ENCODE assay signal across 9 mouse cellular contexts in the genomic region with DNA sequence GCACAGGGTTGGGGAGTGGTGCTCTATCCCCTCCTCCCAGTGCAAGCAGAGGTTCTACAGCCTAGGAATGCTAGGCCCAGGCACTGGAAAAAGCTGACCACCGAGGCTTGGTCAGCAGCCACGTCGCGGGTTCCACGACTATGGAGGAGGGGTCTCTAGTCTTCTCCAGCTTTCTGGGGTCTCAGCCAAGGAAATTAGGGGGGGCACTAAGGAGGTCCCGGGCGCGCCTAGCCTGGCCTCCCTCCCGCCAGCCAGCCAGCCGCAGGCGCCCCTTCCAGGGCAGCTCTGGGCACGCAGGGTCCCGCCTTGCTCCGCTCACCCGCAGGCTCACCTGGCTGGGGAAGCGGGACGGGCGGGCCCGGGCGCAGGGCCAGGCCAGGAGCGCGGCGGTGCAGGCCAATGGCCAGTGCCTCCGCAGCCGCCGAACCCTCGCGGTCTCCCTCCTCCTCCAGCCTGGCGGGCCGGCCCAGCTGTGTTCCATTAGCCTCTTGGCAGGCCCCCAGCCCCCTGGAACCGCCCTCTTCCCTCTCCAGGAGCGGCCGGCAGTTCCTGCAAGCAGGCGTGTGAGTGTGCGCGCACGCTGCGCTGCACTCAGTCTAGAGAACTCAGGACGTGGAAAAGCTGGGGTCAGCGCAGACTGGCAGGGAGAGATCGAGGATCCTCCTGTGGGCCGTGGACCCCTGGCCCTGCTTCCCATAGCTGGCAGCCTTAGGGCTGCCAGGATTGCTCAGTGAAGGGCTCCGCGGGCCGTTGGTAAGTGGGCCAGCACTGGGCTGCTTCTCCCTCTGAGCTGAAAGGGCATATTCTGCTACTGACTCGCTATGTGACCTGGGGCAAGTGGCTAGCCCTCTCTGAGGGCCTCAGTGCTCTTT. TPM values are rescaled to one million over a fixed set of nuclear protein-coding genes. Genes with fewer than 3 reads are reported as not detected.
A peak's percentile ranks its signal among the peaks of the same experiment; 100 is the strongest.
DNase-seq lines count a peak whose midpoint lies in the region; ATAC-seq and TF ChIP-seq lines count a peak whose summit lies in the region.
"Had no signal": no experiment of that assay in that cellular context is flagged by ENCODE, and none has a peak within 500 bp of the region (broad histone marks: within the 10 kb centered on the region; RNA-seq: fewer than 3 reads in every experiment).

A gene (plus strand): TSS at position 510 of the 872 bp plus-strand sequence.

- H3K36me3 ChIP-seq in midbrain, embryonic 10.5 days, result no peaks in the 10 kb centered on the region
- no peaks in the 10 kb centered on the region for H3K36me3 ChIP-seq in small intestine, adult 2 months (ENCODE audit: control insufficient read depth, insufficient read depth, low read length)

- peak; percentile 94 for DNase-seq in adrenal gland, postnatal 14 days
- peak; percentile 83 for DNase-seq in embryo, embryonic 9.5 days (ENCODE audit: extremely low spot score)
- DNase-seq in gastrocnemius, postnatal 4 days (ENCODE audit: low spot score in 2 of 2), result peak; percentile 98 to 99
- DNase-seq in induced T-regulatory cell, adult 2 months (ENCODE audit: low read depth), result peak; percentile 15
- peak; percentile 59 to 73 for DNase-seq in left cerebral cortex, postnatal 25 days (ENCODE audit: low spot score in 2 of 2)
- DNase-seq in midbrain, embryonic 10.5 days (ENCODE audit: low spot score), result peak; percentile 73

- peaks cover 22% of the 10 kb centered on the region for H3K4me1 ChIP-seq in midbrain, embryonic 10.5 days
- peaks cover 17% of the 10 kb centered on the region for H3K4me1 ChIP-seq in small intestine, adult 2 months (ENCODE audit: control insufficient read depth, insufficient read depth, insufficient read length, low read length)

- intact Hi-C loops in left cerebral cortex, postnatal 25 days (cut with DNase I), result no loop called here

- peak within 1 kb of the TSS; percentile 59 for H3K4me3 ChIP-seq in midbrain, embryonic 10.5 days
- peak within 1 kb of the TSS; percentile 64 for H3K4me3 ChIP-seq in small intestine, adult 2 months (ENCODE audit: low read depth, low read length)
- H3K4me3 ChIP-seq: erythroblast, embryonic 14.5 days had no signal

- no peak; the same call in 1 of the 2 replicates for TF ChIP-seq POLR2A in small intestine, adult 2 months (IDR thresholded peaks at IDR 0.05; ENCODE audit: low read depth, low read length)

- no peaks in the 10 kb centered on the region for H3K9me3 ChIP-seq in midbrain, embryonic 10.5 days (replicated peaks)

- TF ChIP-seq CTCF in small intestine, adult 2 months (IDR thresholded peaks at IDR 0.05; ENCODE audit: extremely low read depth, insufficient read length, insufficient replicate concordance, low read depth, low read length), result no peak

- H3K27me3 ChIP-seq in midbrain, embryonic 10.5 days (ENCODE audit: low read depth, poor library complexity, severe bottlenecking), result peaks cover 60% of the 10 kb centered on the region
- no peaks in the 10 kb centered on the region for H3K27me3 ChIP-seq in small intestine, adult 2 months (ENCODE audit: control insufficient read depth, insufficient read depth, low read length)

- H3K27ac ChIP-seq in midbrain, embryonic 10.5 days (replicated peaks), result peak within 1 kb of the TSS; percentile 81
- H3K27ac ChIP-seq in small intestine, adult 2 months (ENCODE audit: insufficient read depth, low read depth, low read length), result peak within 1 kb of the TSS; percentile 60

- ATAC-seq in activated CD4-positive, CD25-positive, alpha-beta regulatory T cell, adult 4 months, result no peak

- 3% methylated on average over 46 of the region's 46 CpGs for WGBS in midbrain, embryonic 10.5 days
- 7% methylated on average over 45 of the region's 46 CpGs for WGBS in small intestine, adult 2 months

RNA-seq across cellular contexts. Expression of the gene that starts here (rescaled TPM):
- 20.0 and 21.3 TPM in 2 replicates for total RNA-seq in adrenal gland, postnatal 14 days (2021)
- 100 to 1,000 TPM; 125 to 153 TPM for total RNA-seq in gastrocnemius, postnatal 4 days (2021)
- total RNA-seq in left cerebral cortex, postnatal 25 days (2021), result 10 to 100 TPM; 15.1 to 15.7 TPM
- 3.8 and 5.8 TPM in 2 replicates for polyA plus RNA-seq in midbrain, embryonic 10.5 days (2016; fragmentation: Nextera tagmentation; extraction: Ambion mirVana)
- polyA plus RNA-seq in small intestine, adult 2 months (2012; rRNA removed), result 6.9 and 8.2 TPM in 2 replicates
- polyA plus RNA-seq in activated CD4-positive, CD25-positive, alpha-beta regulatory T cell, adult 4 months (2017; shearing (Covaris generic)), result not detected
- polyA plus RNA-seq: erythroblast, embryonic 14.5 days had no signal

Comparison
In these comparisons a context has a peak if more than half of its experiments do, and no peak if none do; other contexts are left out.
1. DNase-seq: peak in every context shown above with its lines; median percentile 98 in gastrocnemius, postnatal 4 days; 94 in adrenal gland, postnatal 14 days; 83 in embryo, embryonic 9.5 days; 73 in midbrain, embryonic 10.5 days; 66 in left cerebral cortex, postnatal 25 days; 15 in induced T-regulatory cell, adult 2 months.